Mouse (Mus musculus) adrenal gland, postnatal 0 days (tissue): Measurements from ENCODE around the gene Syce3. TPM values are rescaled to one million over a fixed set of nuclear protein-coding genes. Genes with fewer than 3 reads are reported as not detected.

ENCODE experiments used
- polyA plus RNA-seq: library from polyadenylated mRNA; unstranded; fragments of >200 nt; fragmentation: Nextera tagmentation; extraction: Ambion mirVana; gene quantifications from 2 replicates; pipeline ENCODE4 v1.2.1, GENCODE M21; 2015

The Syce3 gene
- 0.46 and 1.8 TPM in 2 replicates for polyA plus RNA-seq

GRCm38 (mm10) chr15:89410118-89410517 lies at the start of gene Syce3:
Syce3 (minus strand) TSS chr15:89410503.

GRCm38 (mm10) chr15:89453865-89454478 lies 43.7 kb upstream of the Syce3 start, which contains the start of gene Mapk8ip2:
Mapk8ip2 (plus strand) TSS chr15:89453913.

GRCm38 (mm10) chr15:89429352-89430221 lies 19.3 kb upstream of the Syce3 start, which contains the start of the genes C730034F03Rik, Gm44502 and Chkb:
C730034F03Rik (plus strand) TSS chr15:89429589.
Gm44502 (minus strand) TSS chr15:89429696.
Chkb (minus strand) TSS chr15:89429908.

GRCm38 (mm10) chr15:89425711-89426121 lies 15.4 kb upstream of the Syce3 start, which contains the start of gene Cpt1b:
Cpt1b (minus strand) TSS chr15:89425863.

GRCm38 (mm10) chr15:89384617-89385016 lies 25.7 kb downstream of the Syce3 start, which contains the start of gene Klhdc7b:
Klhdc7b (plus strand) TSS chr15:89384917.

GRCm38 (mm10) chr15:89378831-89379401 lies 31.4 kb downstream of the Syce3 start, which contains the start of gene Odf3b:
Odf3b (minus strand) TSS chr15:89379282.

GRCm38 (mm10) chr15:89376957-89377356 lies 33.3 kb downstream of the Syce3 start, which contains the start of gene Tymp:
Tymp (minus strand) TSS chr15:89377039.

GRCm38 (mm10) chr15:89373762-89374248 lies 36.5 kb downstream of the Syce3 start, which contains the start of gene Sco2:
Sco2 (minus strand) TSS chr15:89373846.

GRCm38 (mm10) chr15:89355241-89356187 lies 54.8 kb downstream of the Syce3 start, which contains the start of the genes Lmf2 and Ncaph2:
Lmf2 (minus strand) TSS chr15:89355659.
Ncaph2 (plus strand) TSS chr15:89355719.

Other genes with a start within 250 kb of the Syce3 start
- 70.4 and 71.3 TPM in 2 replicates for gene Plxnb2, start 229.7 kb downstream of the Syce3 start, polyA plus RNA-seq
- 6.5 and 8.6 TPM in 2 replicates for gene Dennd6b, start 214.0 kb downstream of the Syce3 start, polyA plus RNA-seq
- gene Ppp6r2, start 198.9 kb downstream of the Syce3 start, polyA plus RNA-seq, result 22.2 and 28.0 TPM in 2 replicates
- gene Sbf1, start 95.2 kb downstream of the Syce3 start, polyA plus RNA-seq, result 27.9 and 28.9 TPM in 2 replicates
- not detected in 2 replicates for gene Adm2, start 87.8 kb downstream of the Syce3 start, polyA plus RNA-seq
- gene Miox, start 76.1 kb downstream of the Syce3 start, polyA plus RNA-seq, result 0.91 and 1.5 TPM in 2 replicates
- 29.0 and 38.5 TPM in 2 replicates for gene Lmf2, start 54.8 kb downstream of the Syce3 start, polyA plus RNA-seq
- gene Ncaph2, start 54.8 kb downstream of the Syce3 start, polyA plus RNA-seq, result 106 and 112 TPM in 2 replicates
- gene Sco2, start 36.7 kb downstream of the Syce3 start, polyA plus RNA-seq, result 5.9 and 6.7 TPM in 2 replicates
- 1.3 and 2.4 TPM in 2 replicates for gene Tymp, start 33.5 kb downstream of the Syce3 start, polyA plus RNA-seq
- 0.16 and 0.48 TPM in 2 replicates for gene Odf3b, start 31.2 kb downstream of the Syce3 start, polyA plus RNA-seq
- not detected in 2 replicates for gene Klhdc7b, start 25.6 kb downstream of the Syce3 start, polyA plus RNA-seq
- 1.1 and 1.4 TPM in 2 replicates for gene Cpt1b, start 15.4 kb upstream of the Syce3 start, polyA plus RNA-seq
- 1.2 and 2.9 TPM in 2 replicates for gene C730034F03Rik, start 19.1 kb upstream of the Syce3 start, polyA plus RNA-seq
- gene Gm44502, start 19.2 kb upstream of the Syce3 start, polyA plus RNA-seq, result not detected in 2 replicates
- 48.1 and 65.3 TPM in 2 replicates for gene Chkb, start 19.4 kb upstream of the Syce3 start, polyA plus RNA-seq
- gene Mapk8ip2, start 43.4 kb upstream of the Syce3 start, polyA plus RNA-seq, result 9.4 and 18.1 TPM in 2 replicates
- 21.2 and 25.4 TPM in 2 replicates for gene Arsa, start 66.9 kb upstream of the Syce3 start, polyA plus RNA-seq
- gene Shank3, start 89.1 kb upstream of the Syce3 start, polyA plus RNA-seq, result 1.6 and 2.0 TPM in 2 replicates
- gene Acr, start 157.8 kb upstream of the Syce3 start, polyA plus RNA-seq, result 0.43 TPM in 2 replicates
- 21.2 and 23.0 TPM in 2 replicates for gene Rabl2, start 181.4 kb upstream of the Syce3 start, polyA plus RNA-seq